Mouse (Mus musculus): ENCODE measurements around the gene Ak5. TPM values are rescaled to one million over a fixed set of nuclear protein-coding genes. Genes with fewer than 3 reads are reported as not detected.

Gene Ak5
- total RNA-seq, 2 experiments from 2014 or later, result 0.12 to 0.45 TPM

GRCm38 (mm10) chr3:152564516-152565113 lies 103.5 kb downstream of the Ak5 start:
- no peak for DNase-seq

- no peak for DNase-seq
These were observed 104.3 kb downstream of the Ak5 start for GRCm38 (mm10) chr3:152563833-152564232.

- no peak for DNase-seq
These were observed 106.5 kb downstream of the Ak5 start for GRCm38 (mm10) chr3:152561708-152562107.

DNA sequence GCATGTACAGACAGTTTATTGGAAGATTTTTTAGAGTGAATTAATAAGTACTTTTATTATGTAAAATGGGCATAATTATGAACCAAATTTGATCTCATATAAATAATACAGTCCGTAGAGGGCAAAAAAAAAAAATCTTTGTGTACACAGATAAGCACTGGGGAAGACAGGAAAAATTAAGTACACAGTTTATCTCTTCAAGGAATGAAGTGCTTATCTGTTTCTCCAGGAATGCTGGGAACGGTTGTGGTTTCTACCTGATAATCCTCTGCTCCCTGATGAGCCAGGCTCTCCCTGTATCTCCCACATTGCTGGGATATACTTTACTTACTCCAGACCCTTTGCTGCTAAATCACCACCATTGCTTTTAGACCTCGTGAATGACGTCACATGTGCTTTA lies 108.9 kb downstream of the Ak5 start:
- no peak for DNase-seq

DNA sequence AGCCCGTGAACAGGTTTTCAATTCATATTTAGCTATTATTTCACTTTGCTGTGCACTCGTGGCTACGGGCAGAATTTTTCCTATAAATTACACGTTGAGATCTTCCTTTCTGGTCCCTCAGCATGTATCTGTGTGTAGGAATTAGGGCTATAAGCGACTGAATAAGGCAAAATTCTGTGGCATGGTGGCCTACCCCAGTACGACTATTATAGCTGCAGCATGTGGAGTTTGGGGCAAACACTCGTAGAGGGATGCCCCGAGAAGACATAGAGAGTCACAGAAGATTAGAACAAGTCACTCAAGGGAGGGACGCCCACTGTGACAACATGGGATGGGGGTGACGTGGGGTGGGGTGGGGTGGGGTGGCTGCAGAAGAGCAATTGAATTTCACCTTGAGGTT lies 110.1 kb downstream of the Ak5 start:
- DNase-seq, result no peak

DNA sequence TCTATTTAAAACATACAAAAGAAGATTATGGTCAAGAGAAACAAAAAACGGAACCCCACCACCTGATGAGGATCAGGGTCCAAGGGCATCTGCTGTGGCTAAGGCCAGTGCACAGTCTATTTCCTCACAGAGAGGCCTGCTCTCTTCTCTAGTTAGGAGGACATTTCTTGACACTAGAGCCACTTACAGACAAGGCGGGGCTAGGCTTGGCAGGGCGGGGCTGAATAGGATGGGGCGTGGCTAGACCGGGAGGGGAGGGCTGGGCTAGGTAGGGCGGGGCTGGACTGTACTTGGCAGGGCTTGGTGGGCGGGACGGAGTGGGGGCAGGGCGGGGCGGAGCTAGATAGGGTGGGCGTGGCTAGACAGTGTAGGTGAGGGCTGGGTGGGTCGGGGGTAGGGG lies 110.5 kb downstream of the Ak5 start:
- DNase-seq, result peak; percentile 19

DNA sequence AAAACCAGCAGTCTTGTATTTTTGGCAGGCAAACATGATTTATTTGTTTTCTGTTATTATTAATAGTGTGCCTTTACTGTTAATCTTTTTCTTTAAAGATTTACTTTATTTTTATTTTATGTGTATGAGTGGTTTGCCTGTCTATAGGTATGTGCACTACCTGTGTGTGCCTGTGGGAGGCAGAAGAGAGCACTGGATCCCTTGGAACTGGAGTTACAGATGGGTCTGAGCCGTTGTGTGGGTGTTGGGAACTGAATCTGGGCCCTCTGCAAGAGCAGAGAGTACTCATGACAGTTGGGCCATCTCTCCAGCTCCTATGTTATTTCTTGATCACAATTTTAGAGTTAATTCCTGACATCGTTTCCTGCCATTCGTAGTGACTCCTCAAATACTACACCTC lies 111.2 kb downstream of the Ak5 start:
- no peak for DNase-seq

- DNase-seq, result peak; percentile 33
These were observed 111.7 kb downstream of the Ak5 start for GRCm38 (mm10) chr3:152556435-152556834.

GRCm38 (mm10) chr3:152555216-152555615 lies 112.9 kb downstream of the Ak5 start:
- DNase-seq, result no peak

GRCm38 (mm10) chr3:152554366-152554765 lies 113.8 kb downstream of the Ak5 start:
- no peak for DNase-seq

GRCm38 (mm10) chr3:152552641-152553040 lies 115.5 kb downstream of the Ak5 start:
- no peak for DNase-seq

GRCm38 (mm10) chr3:152550528-152551115 lies 117.5 kb downstream of the Ak5 start:
- no peak for DNase-seq

DNA sequence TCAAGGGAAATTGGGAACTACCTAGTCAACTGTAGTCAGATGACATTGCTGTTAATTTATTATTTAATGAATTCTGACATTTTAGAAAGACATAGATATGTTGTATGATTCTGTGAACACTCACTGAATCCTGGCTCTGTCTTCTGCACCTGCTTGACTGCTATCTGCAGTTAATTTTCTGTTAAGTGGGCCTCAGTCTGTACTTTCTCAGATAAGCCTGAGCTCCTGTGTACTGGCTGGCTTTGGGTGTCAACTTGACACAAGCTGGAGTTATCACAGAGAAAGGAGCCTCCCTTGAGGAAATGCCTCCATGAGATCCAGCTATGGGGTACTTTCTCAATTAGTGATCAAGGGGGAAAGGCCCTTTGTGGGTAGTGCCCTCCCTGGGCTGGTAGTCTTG lies 118.1 kb downstream of the Ak5 start:
- no peak for DNase-seq

DNA sequence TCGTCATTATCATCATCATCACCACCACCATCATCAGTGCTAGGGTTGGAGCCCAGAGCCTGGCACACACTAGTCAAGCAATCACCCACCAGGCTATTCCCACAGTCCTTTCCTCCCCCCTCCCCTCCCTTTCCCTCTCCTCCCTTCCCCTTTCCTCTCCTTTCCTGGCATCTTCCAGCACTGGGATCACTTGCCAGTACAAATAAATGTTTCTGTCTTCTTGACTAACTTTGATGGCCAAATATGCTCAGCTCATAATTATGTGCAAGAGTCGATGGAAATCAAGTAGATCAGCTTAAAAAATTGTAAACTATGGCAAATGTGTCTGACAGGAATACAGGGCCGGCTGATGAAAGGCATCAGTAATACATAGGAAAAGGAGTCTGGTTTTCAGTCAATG lies 123.2 kb downstream of the Ak5 start:
- no peak for DNase-seq

DNA sequence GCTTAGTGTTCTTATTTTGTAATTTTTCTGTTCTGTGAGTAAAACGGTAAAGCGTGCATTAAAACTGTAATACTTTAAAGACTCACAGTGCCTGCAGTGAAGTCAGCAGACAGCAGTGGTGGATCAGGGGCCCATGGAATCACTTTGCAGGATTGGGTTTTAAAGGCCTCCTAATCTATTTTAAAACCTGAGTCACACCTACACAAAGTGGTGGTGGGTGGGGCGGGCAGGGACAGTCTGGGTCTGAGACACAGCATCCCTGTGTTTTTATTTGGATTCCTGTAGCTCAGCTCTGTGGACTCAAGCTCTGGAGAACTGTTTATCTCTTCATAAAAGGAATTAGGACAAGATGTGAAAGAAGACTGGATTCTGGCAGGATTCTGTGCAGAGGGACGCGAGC lies 125.9 kb downstream of the Ak5 start:
- no peak for DNase-seq

- DNase-seq, result no peak
These were observed 137.8 kb downstream of the Ak5 start for GRCm38 (mm10) chr3:152530344-152530743.

- no peak for DNase-seq
These were observed 138.8 kb downstream of the Ak5 start for GRCm38 (mm10) chr3:152529058-152529972.

- no peak for DNase-seq
These were observed 141.4 kb downstream of the Ak5 start for GRCm38 (mm10) chr3:152526721-152527120.

DNA sequence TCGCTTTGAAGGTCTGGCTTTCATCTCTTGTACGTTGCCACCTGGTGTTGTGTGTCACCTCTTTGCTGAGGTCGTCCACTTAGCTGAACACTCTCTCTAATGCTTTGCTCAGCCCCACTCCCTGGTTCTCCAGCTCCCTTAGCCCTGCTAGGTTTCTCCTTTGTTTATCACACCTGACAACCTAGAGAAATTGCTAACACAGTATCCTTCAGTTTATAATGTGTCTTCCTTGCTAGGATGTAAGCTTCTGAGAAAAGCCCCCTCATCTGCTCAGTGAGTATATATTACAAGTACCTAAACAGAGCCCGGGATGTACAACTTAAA lies 144.9 kb downstream of the Ak5 start:
- DNase-seq, result no peak

DNA sequence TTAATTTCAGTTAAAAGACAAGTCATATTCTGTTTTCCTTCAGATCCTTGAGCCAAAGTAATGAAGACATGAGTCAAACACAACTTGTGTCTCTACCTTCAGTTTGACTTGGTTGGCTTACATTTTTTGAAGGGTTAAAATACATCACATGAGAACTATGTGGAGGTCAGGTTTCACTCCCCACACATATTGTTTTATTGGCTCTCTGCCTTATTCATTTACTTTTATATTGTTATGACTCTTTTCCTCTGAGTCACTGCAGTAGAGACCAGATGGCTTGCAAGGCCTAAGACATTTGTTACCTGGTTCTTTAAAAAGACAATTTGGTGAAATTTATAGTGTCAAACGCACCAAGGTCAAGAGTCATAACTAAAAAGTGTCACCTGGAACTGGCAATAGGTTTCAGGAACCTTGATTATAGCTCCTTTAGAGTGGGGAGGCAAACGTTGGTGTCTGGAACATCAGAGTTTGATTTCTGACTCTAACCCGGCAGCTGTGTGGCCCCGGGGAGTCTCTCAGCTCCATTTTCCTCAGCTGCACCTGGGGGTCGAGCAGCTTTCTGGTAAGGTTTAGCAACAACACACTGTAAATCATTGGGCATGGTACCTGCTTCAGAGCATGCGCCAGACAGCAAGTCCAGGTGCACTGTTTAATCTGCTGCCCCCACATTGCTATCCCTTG lies 145.4 kb downstream of the Ak5 start:
- no peak for DNase-seq

DNA sequence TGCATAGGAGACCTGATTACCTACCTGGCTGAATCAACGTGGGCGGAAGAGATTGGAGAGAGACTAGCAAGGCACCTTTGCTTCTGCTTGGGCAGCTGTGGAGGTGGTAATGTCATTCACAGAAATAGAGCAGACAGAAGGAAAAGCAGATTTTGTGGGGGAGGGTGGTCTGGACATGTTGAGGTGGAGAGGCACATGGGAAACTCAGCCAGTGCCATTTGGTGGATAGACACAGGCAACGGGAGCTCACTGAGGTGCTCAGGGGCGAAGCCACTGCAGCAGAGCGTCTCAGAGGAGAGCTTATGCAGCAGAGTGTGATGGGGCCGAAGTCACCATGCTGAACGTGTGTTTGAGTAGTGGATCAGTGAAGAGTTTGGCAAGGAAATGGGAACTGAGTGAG lies 147.1 kb downstream of the Ak5 start:
- DNase-seq, result no peak

- DNase-seq, result no peak
These were observed 148.1 kb downstream of the Ak5 start for GRCm38 (mm10) chr3:152520074-152520473.

DNA sequence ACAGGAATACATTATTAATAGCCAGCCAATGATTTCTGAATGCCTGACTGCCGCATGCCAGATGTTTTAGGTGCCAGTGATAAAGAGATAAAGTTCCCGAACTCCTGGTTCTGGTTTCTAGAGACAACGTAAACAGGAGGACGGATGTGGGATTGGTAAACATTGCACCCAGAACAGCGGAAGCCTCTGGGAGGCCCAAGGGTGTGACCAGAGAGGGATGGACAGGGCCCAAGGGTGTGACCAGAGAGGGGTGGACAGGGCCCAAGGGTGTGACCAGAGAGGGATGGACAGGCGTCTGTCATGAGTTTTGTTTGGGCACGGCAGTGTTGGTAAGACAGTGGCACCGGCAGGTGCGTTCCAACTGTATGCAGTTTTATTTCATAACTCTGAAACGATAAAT lies 148.6 kb downstream of the Ak5 start:
- no peak for DNase-seq
